Mouse (Mus musculus) inflammation-experienced regulatory T-cells, adult 16 weeks (primary cell): ENCODE data around the gene Vmn2r19. TPM values are rescaled to one million over a fixed set of nuclear protein-coding genes. Genes with fewer than 3 reads are reported as not detected.

Experiments used
- polyA plus RNA-seq: library from polyadenylated mRNA; unstranded; fragments of 100-300 nt; shearing (Covaris generic); gene quantifications from one replicate; pipeline ENCODE4 v1.2.1, GENCODE M21; 2017

The Vmn2r19 gene
- not detected for polyA plus RNA-seq

GRCm38 (mm10) chr6:123308033-123308432 is at the start of gene Vmn2r19:
TSS of gene Vmn2r19 (plus strand) at chr6:123308333.

GRCm38 (mm10) chr6:123261555-123262161 is 46.5 kb upstream of the Vmn2r19 start, which contains the start of gene Clec4d:
TSS of gene Clec4d (plus strand) at chr6:123262111.

GRCm38 (mm10) chr6:123289753-123290152 is 18.4 kb upstream of the Vmn2r19 start, which contains the start of gene Clec4e:
TSS of gene Clec4e (minus strand) at chr6:123289870.

Other genes with a start within 250 kb of the Vmn2r19 start
- gene Clec4a2, start 201.9 kb upstream of the Vmn2r19 start, polyA plus RNA-seq: 1.2 TPM
- gene Clec4b2, start 135.4 kb upstream of the Vmn2r19 start, polyA plus RNA-seq: not detected
- 9.5 TPM for gene Clec4n, start 78.5 kb upstream of the Vmn2r19 start, polyA plus RNA-seq
- gene Clec4d, start 46.2 kb upstream of the Vmn2r19 start, polyA plus RNA-seq: not detected
- not detected for gene Clec4e, start 18.5 kb upstream of the Vmn2r19 start, polyA plus RNA-seq
- not detected for gene Vmn2r20, start 109.8 kb downstream of the Vmn2r19 start, polyA plus RNA-seq
- not detected for gene Vmn2r21, start 225.1 kb downstream of the Vmn2r19 start, polyA plus RNA-seq